Mouse (Mus musculus) ovary, adult 18-20 months (tissue): ENCODE data around the gene Grap.

Experiments
- DNase-seq: peaks from one replicate; pipeline ENCODE4 v3.0.0; 2022; ENCODE audit warnings: low spot score, mixed read lengths

Grap gene

DNA sequence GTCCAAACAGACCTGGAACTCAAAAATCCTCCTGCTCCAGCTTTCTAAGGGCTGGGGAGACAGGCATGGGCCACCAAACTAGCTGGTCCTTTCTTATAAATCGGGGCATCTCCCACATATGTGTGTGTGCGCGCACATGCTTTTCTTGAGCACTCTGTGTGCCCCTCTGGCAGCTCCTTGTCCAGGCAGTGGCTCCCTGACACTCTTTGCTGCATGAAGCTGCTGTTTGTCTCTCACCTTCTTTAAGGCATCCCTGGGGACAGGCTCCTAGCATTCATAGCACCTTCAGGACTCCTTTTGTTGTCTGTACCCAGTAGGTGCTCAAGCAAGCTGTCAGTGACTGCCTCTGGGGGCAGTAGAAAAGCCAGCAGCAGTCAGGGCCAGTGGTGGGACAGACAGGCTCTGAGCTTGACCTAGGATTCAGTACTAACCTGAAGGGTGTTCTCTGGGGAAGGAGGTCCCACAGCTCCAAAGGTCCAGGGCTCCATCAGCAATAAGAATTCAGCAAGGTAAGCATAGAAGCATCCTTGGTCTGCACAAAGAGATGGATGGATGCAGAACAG, 5.4 kb downstream of the Grap start:
- DNase-seq, result no peak

DNA sequence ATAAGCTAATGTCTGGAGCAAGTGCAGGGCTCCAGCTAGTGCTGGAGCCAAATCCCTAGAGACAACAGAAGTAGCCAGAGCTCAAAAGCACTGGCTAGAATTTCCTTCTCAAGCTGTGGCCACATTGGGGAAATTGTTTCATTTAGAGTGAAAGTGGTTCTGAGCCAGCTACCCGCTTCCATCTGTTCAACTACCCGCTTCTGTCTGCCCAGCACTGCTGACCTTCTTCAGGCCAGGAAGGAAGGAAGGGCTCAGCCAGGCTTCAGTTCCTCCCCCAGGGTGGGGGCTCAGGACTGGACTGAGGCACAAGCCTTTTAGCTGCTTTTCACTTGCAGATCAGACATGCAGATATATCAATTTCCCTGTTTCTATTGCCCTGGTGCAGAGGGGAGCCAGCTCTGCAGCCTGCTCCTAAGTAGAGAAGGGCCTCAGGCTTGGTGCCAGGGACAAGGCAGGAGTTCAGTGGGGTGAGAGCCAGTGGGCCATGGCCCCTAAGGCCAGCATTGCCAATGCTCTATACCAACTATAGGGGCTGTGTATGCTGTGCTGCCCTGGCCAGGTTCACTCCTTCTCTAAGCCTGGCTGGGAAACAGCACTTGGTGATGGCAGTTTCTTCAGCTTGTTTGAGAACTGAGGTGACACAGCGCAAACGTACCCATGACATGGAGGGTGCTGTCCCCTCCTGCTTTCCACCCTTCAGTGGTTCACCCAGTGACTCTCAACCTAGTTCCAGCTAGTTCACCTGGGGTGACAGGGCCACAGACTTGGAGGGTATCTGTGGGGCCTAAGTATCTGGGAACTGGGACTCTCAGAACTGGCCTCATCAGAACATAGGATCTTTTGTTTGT, 6.2 kb downstream of the Grap start:
- no peak for DNase-seq

DNA sequence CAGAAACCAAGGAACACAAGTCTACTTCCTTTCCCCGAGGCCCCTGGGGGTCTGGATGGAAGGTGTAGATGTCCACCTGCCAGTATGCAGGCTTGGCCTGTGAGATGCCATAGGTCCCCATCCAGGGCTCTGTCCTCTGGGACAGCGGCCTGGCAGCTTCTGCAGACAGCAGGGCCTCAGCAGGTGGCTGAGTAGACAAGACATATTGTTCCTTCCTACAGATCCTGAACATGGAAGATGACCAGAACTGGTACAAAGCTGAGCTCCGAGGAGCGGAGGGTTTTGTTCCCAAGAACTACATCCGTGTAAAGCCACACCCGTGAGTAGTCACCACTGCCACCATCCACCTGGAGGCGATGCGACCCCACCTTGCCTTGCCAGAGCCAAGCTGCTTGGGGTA, 6.9 kb downstream of the Grap start:
- no peak for DNase-seq

DNA sequence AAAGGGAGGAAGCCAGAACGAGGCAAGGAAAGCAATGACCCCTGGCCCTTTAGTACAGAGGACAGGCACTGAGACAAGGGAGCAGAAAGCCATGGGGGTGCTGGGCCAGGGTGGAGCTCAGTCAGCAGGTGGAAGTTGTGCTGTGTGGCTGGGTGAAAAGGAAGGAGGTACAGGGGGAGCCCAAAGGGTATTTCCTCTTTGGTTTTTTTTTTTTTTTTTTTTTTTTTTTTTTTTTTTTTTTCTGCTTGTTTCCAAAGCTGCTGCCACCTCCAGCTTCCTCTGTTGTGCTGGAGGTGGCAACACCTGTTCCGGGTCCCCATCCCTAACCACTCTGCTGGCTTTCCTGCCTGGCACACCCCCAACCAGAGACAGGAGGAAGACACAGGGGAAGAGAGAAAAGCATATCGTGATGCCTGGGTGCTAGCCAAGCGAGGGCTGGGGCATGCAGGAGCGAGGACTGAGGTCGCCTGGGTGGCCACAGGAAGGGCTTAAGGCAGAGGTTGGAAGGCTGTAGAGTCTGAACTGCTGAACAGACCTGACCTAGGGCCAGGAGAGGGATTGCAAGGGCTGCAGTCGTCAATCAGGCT, 7.8 kb downstream of the Grap start:
- DNase-seq, result no peak

DNA sequence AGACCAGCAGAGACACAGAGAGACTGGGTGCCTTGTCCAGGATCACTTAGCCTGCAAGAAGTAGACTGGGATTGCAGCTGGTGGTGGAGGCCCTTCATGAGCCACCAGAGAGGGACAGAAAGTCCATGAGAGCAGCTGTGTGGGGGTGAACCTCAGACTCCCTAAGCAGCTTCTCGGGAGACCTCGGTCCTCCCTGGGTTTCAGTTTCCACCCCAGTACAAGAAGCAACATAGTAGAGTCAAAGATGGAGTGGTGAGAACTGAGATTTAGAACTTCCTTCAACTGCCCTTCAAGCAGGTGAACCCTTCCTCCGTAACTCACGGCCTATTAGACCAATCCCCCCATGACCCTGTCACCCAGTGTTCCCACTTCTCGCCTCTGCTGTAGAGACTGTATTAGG, 9.1 kb downstream of the Grap start:
- no peak for DNase-seq

DNA sequence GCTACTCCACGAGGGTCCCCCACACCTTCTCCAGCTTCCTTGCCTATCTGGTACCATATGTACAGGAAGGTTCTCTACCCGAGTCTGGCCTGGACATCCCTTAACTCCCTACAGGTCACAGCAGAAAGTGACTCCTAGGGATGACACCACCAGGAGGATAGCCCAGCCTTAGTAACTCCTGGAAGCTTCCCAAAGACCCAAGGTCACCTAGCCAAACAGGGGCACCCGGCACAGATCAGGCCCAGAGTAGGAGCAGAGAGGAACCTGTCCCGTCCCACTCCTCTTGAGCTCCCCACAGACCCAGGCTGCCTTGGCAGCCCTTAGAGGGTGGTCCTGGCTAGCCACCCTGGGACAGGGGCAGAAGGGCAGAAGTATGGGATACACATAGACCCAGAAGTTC, 12.3 kb downstream of the Grap start:
- no peak for DNase-seq

DNA sequence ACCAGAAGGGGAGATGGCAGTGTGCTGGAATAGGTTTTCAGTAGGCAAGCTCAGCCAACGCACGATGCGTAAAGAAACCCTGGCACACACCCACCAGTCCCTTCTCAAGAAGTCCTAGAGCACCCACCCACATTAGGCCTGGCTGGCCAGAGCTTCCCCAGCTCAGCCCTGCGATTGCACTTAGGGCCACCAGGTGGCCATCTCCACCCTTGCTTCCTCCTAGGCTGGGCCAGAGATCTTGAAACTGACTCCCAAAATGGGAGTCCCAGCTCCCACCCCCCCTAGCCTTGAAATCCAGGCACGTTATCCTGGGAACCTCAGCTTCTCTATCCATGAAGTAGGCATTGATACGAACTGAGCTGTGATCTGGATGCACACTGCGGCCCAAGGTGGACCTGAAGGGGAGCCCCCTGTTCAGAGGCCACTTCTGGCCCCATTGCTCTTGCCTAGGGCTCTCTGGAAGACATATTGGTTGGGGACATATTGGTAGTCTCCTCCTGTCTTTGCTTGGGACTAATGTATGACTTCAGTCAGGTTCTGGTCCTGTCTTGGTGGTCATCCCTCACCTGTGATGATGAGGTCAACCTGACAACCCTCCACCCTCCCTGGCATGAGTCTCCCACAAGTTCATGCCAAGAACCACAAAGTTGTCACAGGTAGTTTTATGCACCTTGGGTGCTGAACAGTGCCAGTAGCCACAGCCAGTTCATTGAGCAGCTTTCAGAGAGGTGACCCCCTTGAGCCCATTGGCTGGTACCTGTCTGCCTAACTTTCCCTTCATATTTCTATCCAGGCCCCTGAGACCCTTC, 13.1 kb downstream of the Grap start:
- no peak for DNase-seq

DNA sequence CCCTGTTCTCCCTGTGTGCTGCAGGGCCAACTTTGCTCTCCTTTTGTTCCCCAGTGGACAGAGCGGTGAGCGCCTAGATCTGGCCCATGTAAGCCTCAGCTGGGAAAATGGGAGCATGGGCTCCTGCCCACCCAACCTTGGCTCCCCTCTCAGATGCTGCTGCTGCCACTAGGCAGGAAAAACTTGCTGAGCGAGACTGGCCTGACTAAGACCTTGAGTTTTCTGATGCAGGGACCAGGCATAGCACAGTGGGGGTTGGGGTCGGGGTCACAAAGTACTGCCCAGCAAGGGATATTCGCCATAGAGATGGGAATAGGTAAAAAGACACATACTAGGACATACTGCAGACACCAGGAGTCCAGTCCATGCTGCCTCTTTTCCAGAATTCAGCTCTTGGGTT, 14.2 kb downstream of the Grap start:
- DNase-seq, result no peak

DNA sequence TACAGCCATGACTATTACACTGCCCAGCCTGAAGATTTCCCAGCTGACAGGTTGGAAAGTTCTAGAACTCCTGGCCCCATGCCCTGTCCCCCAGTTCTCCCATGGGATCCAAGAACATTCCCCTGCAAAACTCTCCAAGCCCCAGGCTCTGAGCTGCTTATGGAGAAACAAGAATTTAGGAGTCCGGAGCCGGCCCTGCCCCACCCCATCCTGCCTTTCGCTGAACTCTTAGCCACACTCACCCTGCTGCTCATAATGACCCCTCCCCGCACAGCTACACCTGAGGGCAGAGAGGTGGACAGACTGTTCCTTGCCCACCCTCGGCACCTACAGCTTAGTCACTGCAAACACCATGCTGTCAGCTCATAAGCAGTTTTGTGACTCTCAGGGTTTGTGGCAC, 14.7 kb downstream of the Grap start:
- DNase-seq, result no peak

DNA sequence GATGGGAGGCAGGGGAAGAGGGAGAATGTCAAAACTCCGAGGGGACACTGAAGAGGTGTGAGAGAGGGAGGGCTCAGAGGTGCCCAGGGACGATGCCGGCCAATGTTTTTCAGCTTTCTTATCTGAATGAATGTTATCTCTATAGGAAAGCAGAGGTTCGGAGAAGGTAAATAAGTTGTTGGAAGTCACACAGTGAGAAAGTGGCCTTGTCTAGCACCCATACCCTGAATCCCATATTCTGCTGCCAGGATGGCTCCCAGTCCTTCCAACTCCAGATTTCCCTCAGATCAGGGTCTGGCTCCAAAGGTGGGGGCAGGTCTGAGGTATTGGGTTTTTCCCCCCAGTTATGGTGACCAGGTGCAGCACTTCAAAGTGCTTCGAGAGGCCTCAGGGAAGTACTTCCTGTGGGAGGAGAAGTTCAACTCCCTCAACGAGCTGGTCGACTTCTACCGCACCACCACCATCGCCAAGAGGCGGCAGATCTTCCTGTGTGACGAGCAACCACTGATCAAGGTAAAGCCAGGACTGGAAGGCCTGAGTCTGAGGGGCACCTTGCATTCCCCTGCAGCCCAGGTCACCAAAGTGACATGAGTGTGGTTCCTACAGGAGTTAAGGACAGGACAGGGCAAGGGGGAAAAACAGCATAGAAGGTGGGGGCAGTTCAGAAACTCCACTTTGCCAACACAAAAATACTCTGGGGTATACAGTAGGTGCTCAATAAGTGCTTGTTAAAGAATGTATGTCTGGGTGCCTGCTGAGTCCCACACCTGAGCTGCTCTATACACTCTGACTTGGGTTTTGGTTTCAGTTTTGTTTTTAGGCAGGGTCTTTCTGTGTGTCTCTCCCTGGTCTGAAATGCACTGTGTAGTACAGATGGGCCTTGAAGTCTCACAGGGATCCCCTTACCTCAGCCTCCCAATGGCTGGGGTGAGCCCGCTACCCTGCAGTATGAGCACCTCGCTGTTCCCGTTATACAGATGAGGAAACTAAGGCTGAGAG, 16.7 kb downstream of the Grap start:
- DNase-seq, result no peak

DNA sequence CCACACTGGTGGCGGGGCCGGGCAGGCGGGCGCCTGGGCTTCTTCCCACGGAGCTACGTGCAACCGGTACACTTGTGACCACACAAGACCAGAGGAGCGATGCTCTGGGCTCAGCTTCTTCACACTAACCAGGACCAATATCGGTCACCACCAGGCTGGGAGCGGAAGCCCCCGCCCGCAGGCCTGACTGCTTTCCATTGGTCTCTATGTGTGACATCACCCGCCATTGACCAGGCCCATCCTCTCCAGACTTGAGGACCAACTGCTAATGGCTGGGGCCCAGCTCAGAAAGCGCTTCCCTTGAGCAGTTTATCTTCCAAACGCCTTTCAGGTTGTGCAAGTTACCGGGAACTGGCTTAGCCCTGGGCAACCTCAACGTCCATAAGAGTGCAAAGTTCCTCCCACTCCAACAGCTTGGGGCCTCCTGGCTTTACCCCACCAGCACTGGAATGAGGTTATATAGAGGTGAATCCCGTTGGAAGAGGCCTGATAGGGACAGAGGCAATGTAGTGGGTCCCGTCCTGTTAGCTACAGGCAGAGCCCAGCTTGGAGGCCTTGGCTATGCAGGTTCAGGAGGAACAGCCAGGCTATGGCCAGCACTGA, 18.8 kb downstream of the Grap start:
- DNase-seq, result no peak

DNA sequence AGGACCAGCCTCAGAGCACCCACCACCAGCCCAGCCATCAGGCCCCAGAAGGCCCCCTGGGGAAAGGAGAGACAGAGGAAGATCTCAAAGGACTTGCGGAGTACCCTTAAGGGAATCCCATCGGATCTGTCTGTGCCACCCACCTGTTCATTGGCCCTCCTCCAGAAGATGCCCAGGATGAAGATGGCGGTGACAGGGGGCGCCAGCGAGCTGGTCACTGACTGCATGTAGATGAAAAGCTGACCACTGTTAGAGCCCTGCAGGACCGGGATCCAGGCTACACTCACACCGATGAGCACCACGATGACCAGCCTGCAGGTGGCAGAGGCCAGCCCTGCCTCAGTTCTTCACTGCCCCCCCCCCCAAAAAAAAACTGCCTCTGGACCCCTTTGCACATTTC, 20.6 kb downstream of the Grap start:
- no peak for DNase-seq

DNA sequence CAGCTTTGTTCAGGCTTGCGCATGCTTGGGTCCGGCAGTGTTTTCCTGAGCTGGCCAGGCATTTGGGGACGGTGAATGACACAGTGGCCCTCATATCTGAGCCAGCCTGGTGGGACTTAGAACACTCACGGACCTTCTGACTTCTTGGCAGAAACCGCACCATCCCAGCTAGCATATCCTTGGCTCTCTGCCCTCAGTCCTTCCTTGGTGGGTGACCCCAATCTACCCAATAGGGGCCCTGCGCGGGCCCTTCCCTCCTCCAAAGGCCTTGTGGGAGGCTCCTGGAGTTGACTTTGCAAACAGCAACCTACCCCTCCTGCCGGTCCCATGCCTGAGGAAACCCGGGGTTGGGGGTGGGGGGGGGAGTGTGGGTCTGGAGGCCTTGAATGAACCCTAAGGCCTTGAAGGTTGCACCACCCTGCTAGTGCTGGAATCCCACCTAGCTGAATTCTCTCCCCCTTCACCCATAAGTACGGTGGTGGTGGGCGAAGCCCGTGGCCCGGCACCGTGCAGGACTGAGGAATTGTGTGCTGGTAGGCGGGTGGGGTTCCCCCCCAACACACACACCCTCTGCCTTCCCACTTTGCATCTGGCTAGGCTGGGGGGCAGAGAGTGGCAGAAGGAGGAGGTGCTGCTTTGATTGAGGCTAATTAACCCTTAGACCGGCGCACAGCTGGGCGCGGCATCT, 21.2 kb downstream of the Grap start:
- DNase-seq, result no peak

DNA sequence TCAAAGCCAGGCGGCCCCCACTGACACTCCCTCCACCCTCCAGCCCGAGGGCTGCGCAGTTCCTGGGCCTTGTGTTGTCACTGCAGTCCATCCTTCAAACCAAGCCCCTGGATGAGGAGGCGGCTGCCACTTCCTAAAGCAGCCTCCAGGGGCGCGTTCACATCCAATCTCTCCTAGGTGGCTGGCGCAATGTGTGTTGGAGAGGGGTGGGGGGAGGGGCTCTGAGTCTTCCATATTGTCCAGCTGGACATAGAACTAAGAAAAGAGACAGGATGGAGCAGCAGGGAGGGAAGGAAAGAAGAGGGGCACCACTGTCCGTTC, 21.7 kb downstream of the Grap start:
- no peak for DNase-seq

DNA sequence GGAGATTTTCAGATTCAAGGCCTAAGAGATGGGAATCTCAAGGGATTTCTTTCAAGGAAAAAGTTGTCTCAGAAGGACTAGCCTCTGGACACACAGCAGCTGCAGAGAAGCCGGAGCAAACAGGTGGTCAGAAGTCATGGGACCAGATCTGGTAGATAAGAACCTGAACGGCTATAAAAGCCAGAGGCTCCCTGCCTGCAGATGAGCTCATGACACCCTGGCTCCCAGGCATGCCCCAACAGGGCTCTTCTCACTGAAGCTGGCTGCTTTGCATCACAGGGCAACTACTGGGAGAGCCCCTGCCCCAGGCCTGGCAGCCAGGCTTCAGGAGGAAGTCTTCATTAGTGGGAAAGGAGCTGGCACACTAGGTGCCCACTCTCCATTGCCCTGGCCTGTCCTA, 22.3 kb downstream of the Grap start:
- no peak for DNase-seq

DNA sequence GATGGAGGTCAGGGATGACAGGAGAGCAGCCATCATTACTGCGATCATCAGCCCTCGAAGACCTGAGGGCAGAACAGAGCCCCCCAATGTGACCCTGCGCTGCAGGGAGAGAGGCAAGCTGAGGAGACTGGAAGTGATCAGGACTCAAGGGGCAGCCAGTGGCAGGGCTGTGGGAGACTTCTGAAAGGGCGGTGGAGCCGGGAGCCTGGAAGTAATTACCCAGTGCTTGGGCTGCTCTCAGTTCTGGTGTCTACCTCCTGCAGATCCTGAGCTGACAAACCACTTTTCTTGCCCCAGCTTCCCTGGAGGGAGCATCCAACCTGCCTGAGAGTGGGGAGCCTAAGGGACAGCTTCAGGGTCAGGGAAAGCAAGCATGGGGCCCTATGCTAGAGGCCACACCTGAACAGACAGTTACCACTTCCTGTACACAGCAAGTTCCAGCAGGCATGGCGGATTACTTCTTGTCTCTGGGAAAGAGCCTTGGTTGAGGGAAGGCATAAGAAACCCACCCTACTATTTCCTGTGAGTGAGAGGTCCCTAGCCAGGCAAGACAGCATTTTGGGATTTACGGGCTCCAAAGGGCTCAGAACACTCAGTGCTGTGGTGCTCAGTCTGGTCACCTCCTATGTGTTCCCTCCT, 23.3 kb downstream of the Grap start:
- DNase-seq, result no peak

DNA sequence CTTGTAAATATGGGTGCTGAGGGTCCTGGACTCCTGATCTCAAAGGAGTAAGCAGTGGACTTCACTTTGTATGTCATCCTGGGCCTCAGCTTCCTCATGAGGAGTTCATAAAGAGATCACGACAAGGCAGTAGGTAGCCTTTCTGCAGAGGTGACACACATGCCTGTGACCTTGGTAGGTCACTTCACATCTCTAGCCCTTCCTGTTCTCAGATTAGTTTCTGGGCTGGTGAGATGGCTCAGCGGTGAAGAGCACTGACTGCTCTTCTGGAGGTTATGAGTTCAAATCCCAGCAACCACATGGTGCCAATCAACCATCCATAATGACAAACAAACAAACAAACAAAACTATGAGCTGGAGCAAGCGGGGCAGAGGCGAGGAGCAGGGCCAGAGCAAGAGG, 24.6 kb downstream of the Grap start:
- no peak for DNase-seq

DNA sequence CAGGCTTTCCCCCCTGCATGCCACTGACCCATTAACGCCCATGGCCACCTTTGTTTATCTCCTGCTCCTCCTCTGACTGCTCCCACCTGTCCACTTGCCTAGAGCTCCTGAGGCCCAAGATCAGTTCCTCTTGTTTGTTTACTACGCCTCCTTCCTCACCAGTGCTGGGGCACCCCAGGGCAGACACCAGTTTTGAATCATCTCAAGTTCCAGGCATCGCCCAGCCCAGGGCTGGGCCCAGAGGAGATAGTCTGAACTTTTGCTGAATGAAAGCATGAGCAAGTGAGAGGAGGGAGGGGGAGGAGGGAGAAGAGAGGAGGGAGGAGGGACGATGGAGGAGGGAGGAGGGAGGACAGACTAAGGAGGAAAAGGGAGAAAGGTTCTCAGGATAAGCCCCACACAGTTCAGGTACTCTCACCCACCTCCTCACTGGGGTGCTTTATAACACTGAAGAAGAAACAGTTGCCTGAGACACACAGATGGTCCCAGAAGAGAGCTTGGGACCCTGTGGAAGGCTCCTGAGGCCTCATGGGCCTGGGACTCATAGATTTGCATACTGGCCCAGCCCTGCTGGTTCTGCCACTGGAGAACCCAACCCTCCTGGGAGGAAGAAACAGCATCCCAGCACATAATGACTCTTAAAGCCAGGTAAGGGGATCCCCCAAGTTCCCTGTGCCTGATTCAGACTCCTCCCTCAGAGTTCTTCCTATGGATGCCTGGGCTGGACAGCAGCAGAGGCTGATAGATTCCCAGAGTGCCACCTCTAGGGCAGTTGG, 26.2 kb downstream of the Grap start:
- no peak for DNase-seq
